Mouse (Mus musculus): ENCODE measurements at regions not wholly inside any gene's neighbourhood (a gene's known extent, or its start where the extent isn't known, plus 50 kb on each side); places are given as distances from the start of the nearest gene placed in this dataset.

- intact Hi-C loops (cut with DNase I) = loop anchor here (10.0 kb wide), 1 partner anchor 175 kb away; no protein-coding TSS in a partner anchor
- no peak for DNase-seq (ENCODE audit: low spot score in 2 of 2)
Measured at GRCm38 (mm10) chr19:30419556-30420280, 129.7 kb downstream of the Dkk1 start.

- no peak for DNase-seq (ENCODE audit: low spot score in 2 of 2)
Measured at GRCm38 (mm10) chr19:30425627-30426026, 123.8 kb downstream of the Dkk1 start.

GRCm38 (mm10) chr19:30427484-30427883, 122.0 kb downstream of the Dkk1 start:
- DNase-seq (ENCODE audit: low spot score in 2 of 2) = no peak
- intact Hi-C loops (cut with DNase I) = loop anchor here (10.0 kb wide), 1 partner anchor 183 kb away; no protein-coding TSS in a partner anchor

More at GRCm38 (mm10) chr19:30425627-30426026, 123.8 kb downstream of the Dkk1 start:
- intact Hi-C loops (cut with DNase I) = loop anchor here (10.0 kb wide), 1 partner anchor 181 kb away; no protein-coding TSS in a partner anchor

GRCm38 (mm10) chr19:30433141-30433540, 116.3 kb downstream of the Dkk1 start:
- intact Hi-C loops (cut with DNase I) = no loop called here
- DNase-seq (ENCODE audit: low spot score in 2 of 2) = no peak

GRCm38 (mm10) chr19:30435054-30435738, 114.3 kb downstream of the Dkk1 start:
- intact Hi-C loops (cut with DNase I) = no loop called here
- no peak for DNase-seq (ENCODE audit: low spot score in 2 of 2)

GRCm38 (mm10) chr19:30450869-30451542, 98.5 kb downstream of the Dkk1 start:
- intact Hi-C loops (cut with DNase I) = no loop called here
- DNase-seq (ENCODE audit: low spot score in 2 of 2) = no peak

GRCm38 (mm10) chr19:30451543-30451920, 97.9 kb downstream of the Dkk1 start:
- no peak for DNase-seq (ENCODE audit: low spot score in 2 of 2)
- intact Hi-C loops (cut with DNase I) = no loop called here

GRCm38 (mm10) chr19:30452671-30453070, 96.8 kb downstream of the Dkk1 start:
- intact Hi-C loops (cut with DNase I) = no loop called here
- DNase-seq (ENCODE audit: low spot score in 2 of 2) = no peak

GRCm38 (mm10) chr19:30483436-30483835, 66.0 kb downstream of the Dkk1 start:
- intact Hi-C loops (cut with DNase I) = no loop called here
- no peak for DNase-seq (ENCODE audit: low spot score in 2 of 2)

GRCm38 (mm10) chr19:30489786-30490185, 59.7 kb downstream of the Dkk1 start:
- intact Hi-C loops (cut with DNase I) = no loop called here
- DNase-seq (ENCODE audit: low spot score in 2 of 2) = no peak

GRCm38 (mm10) chr19:30490916-30491315, 58.5 kb downstream of the Dkk1 start:
- DNase-seq (ENCODE audit: low spot score in 2 of 2) = no peak
- intact Hi-C loops (cut with DNase I) = no loop called here
